Mouse (Mus musculus): ENCODE data around the gene Zfp454. TPM values are rescaled to one million over a fixed set of nuclear protein-coding genes. Genes with fewer than 3 reads are reported as not detected.

The Zfp454 gene
- polyA plus RNA-seq (2014; fragmentation: Nextera tagmentation; extraction: Ambion mirVana), result 17.6 and 21.6 TPM in 2 replicates

- WGBS, result 6% methylated on average over 26 of the region's 26 CpGs
- H3K9ac ChIP-seq (replicated peaks; ENCODE audit: low read length), result peak within 1 kb of the TSS; percentile 77
- ATAC-seq (replicated peaks; ENCODE audit: insufficient number of reproducible peaks, low FRiP score, low TSS enrichment, low read depth) (peak; percentile 90), DNase-seq (ENCODE audit: low spot score) (peak; percentile 98)
- H3K4me2 ChIP-seq (ENCODE audit: low read depth, low read length), result peak within 1 kb of the TSS; percentile 46
- no peak within 1 kb of the TSS for H3K27ac ChIP-seq (replicated peaks; ENCODE audit: low read depth, low read length)
- H3K27me3 ChIP-seq (ENCODE audit: control insufficient read depth, insufficient read depth, low read length), result no peaks in the 10 kb centered on the region
- H3K9me3 ChIP-seq (replicated peaks; ENCODE audit: control insufficient read depth, low read length), result no peaks in the 10 kb centered on the region
- no peaks in the 10 kb centered on the region for H3K4me1 ChIP-seq (ENCODE audit: control insufficient read depth, insufficient read depth, low read length)
- peak within 1 kb of the TSS; percentile 45 for H3K4me3 ChIP-seq (ENCODE audit: low read depth, low read length)
- H3K36me3 ChIP-seq (replicated peaks; ENCODE audit: control insufficient read depth, insufficient read depth, low read depth, low read length), result no peaks in the 10 kb centered on the region; the same call in 1 of the 2 replicates
Observed at GRCm38 (mm10) chr11:50887390-50888128, at the start of gene Zfp454. Gene Zfp454 (minus strand): TSS chr11:50887651.

GRCm38 (mm10) chr11:50932040-50932439, 44.6 kb upstream of the Zfp454 start:
- no peak for DNase-seq (ENCODE audit: low spot score)
- ATAC-seq (replicated peaks; ENCODE audit: insufficient number of reproducible peaks, low FRiP score, low TSS enrichment, low read depth), result peak; percentile 63; the same call in 1 of the 2 replicates
- H3K4me3 ChIP-seq (ENCODE audit: low read depth, low read length), result no peak overlapping the region
- H3K27me3 ChIP-seq (ENCODE audit: control insufficient read depth, insufficient read depth, low read length), result no peaks in the 10 kb centered on the region
- H3K4me2 ChIP-seq (ENCODE audit: low read depth, low read length), result no peak overlapping the region
- no peaks in the 10 kb centered on the region for H3K4me1 ChIP-seq (ENCODE audit: control insufficient read depth, insufficient read depth, low read length)
- H3K9ac ChIP-seq (replicated peaks; ENCODE audit: low read length), result no peak overlapping the region
- no peaks in the 10 kb centered on the region for H3K9me3 ChIP-seq (replicated peaks; ENCODE audit: control insufficient read depth, low read length)
- H3K27ac ChIP-seq (replicated peaks; ENCODE audit: low read depth, low read length), result no peak overlapping the region
- WGBS, result 85% methylated on average over 1 of the region's 1 CpGs
- H3K36me3 ChIP-seq (replicated peaks; ENCODE audit: control insufficient read depth, insufficient read depth, low read depth, low read length), result no peaks in the 10 kb centered on the region

GRCm38 (mm10) chr11:50931451-50931866, 44.0 kb upstream of the Zfp454 start, which contains the start of gene Zfp354b:
Gene Zfp354b (minus strand): TSS chr11:50931633.
- H3K9me3 ChIP-seq (replicated peaks; ENCODE audit: control insufficient read depth, low read length), result no peaks in the 10 kb centered on the region
- peak within 1 kb of the TSS; percentile 50 for H3K4me3 ChIP-seq (ENCODE audit: low read depth, low read length)
- H3K4me1 ChIP-seq (ENCODE audit: control insufficient read depth, insufficient read depth, low read length), result no peaks in the 10 kb centered on the region
- peak; percentile 94 for ATAC-seq (replicated peaks; ENCODE audit: insufficient number of reproducible peaks, low FRiP score, low TSS enrichment, low read depth)
- H3K9ac ChIP-seq (replicated peaks; ENCODE audit: low read length), result peak within 1 kb of the TSS; percentile 49
- under 1% methylated on average over 18 of the region's 18 CpGs for WGBS
- no peaks in the 10 kb centered on the region for H3K27me3 ChIP-seq (ENCODE audit: control insufficient read depth, insufficient read depth, low read length)
- DNase-seq (ENCODE audit: low spot score), result peak; percentile 95
- no peaks in the 10 kb centered on the region for H3K36me3 ChIP-seq (replicated peaks; ENCODE audit: control insufficient read depth, insufficient read depth, low read depth, low read length)
- H3K27ac ChIP-seq (replicated peaks; ENCODE audit: low read depth, low read length), result no peak within 1 kb of the TSS
- H3K4me2 ChIP-seq (ENCODE audit: low read depth, low read length), result peak within 1 kb of the TSS; percentile 92

GRCm38 (mm10) chr11:50931021-50931420, 43.6 kb upstream of the Zfp454 start:
- no peak for DNase-seq (ENCODE audit: low spot score)
- H3K9ac ChIP-seq (replicated peaks; ENCODE audit: low read length), result peak overlapping the region; percentile 49
- no peaks in the 10 kb centered on the region for H3K36me3 ChIP-seq (replicated peaks; ENCODE audit: control insufficient read depth, insufficient read depth, low read depth, low read length)
- no peaks in the 10 kb centered on the region for H3K4me1 ChIP-seq (ENCODE audit: control insufficient read depth, insufficient read depth, low read length)
- no peak overlapping the region for H3K27ac ChIP-seq (replicated peaks; ENCODE audit: low read depth, low read length)
- peak overlapping the region; percentile 92 for H3K4me2 ChIP-seq (ENCODE audit: low read depth, low read length)
- 3% methylated on average over 16 of the region's 16 CpGs for WGBS
- H3K4me3 ChIP-seq (ENCODE audit: low read depth, low read length), result peak overlapping the region; percentile 50
- H3K9me3 ChIP-seq (replicated peaks; ENCODE audit: control insufficient read depth, low read length), result no peaks in the 10 kb centered on the region
- no peaks in the 10 kb centered on the region for H3K27me3 ChIP-seq (ENCODE audit: control insufficient read depth, insufficient read depth, low read length)
- peak; percentile 36 for ATAC-seq (replicated peaks; ENCODE audit: insufficient number of reproducible peaks, low FRiP score, low TSS enrichment, low read depth)

GRCm38 (mm10) chr11:50930469-50931014, 43.1 kb upstream of the Zfp454 start:
- ATAC-seq (replicated peaks; ENCODE audit: insufficient number of reproducible peaks, low FRiP score, low TSS enrichment, low read depth), result no peak
- H3K27ac ChIP-seq (replicated peaks; ENCODE audit: low read depth, low read length), result no peak overlapping the region
- peak overlapping the region; percentile 50 for H3K4me3 ChIP-seq (ENCODE audit: low read depth, low read length)
- peak overlapping the region; percentile 92 for H3K4me2 ChIP-seq (ENCODE audit: low read depth, low read length)
- no peak for DNase-seq (ENCODE audit: low spot score)
- H3K4me1 ChIP-seq (ENCODE audit: control insufficient read depth, insufficient read depth, low read length), result no peaks in the 10 kb centered on the region
- WGBS, result 32% methylated on average over 14 of the region's 14 CpGs
- H3K36me3 ChIP-seq (replicated peaks; ENCODE audit: control insufficient read depth, insufficient read depth, low read depth, low read length), result no peaks in the 10 kb centered on the region
- H3K9me3 ChIP-seq (replicated peaks; ENCODE audit: control insufficient read depth, low read length), result no peaks in the 10 kb centered on the region
- H3K27me3 ChIP-seq (ENCODE audit: control insufficient read depth, insufficient read depth, low read length), result no peaks in the 10 kb centered on the region
- H3K9ac ChIP-seq (replicated peaks; ENCODE audit: low read length), result no peak overlapping the region; the same call in 1 of the 2 replicates

- Histone ChIP-seq H3K9ac (replicated peaks; ENCODE audit: low read length) (peak within 1 kb of the TSS; percentile 91), H3K4me3 (ENCODE audit: low read depth, low read length) (peak within 1 kb of the TSS; percentile 79), H3K27me3 (ENCODE audit: control insufficient read depth, insufficient read depth, low read length) (no peaks in the 10 kb centered on the region), H3K36me3 (replicated peaks; ENCODE audit: control insufficient read depth, insufficient read depth, low read depth, low read length) (peaks cover 7% of the 10 kb centered on the region), H3K27ac (replicated peaks; ENCODE audit: low read depth, low read length) (0 out of 2 replicates have a peak within 1 kb of the TSS, but pooled peaks have one; percentile 47), H3K4me1 (ENCODE audit: control insufficient read depth, insufficient read depth, low read length) (no peaks in the 10 kb centered on the region), H3K9me3 (replicated peaks; ENCODE audit: control insufficient read depth, low read length) (no peaks in the 10 kb centered on the region), H3K4me2 (ENCODE audit: low read depth, low read length) (peak within 1 kb of the TSS; percentile 47)
- WGBS, result under 1% methylated on average over 42 of the region's 47 CpGs
- peak; percentile 95 for ATAC-seq (replicated peaks; ENCODE audit: insufficient number of reproducible peaks, low FRiP score, low TSS enrichment, low read depth)
- peak; percentile 95 for DNase-seq (ENCODE audit: low spot score)
Observed at GRCm38 (mm10) chr11:50915671-50916320, 28.3 kb upstream of the Zfp454 start, which contains the start of gene Zfp2. Gene Zfp2 (minus strand): TSS chr11:50916165.

- WGBS, result 100% methylated on average over 3 of the region's 3 CpGs
- Histone ChIP-seq H3K36me3 (replicated peaks; ENCODE audit: control insufficient read depth, insufficient read depth, low read depth, low read length) (peaks cover 15% of the 10 kb centered on the region), H3K4me2 (ENCODE audit: low read depth, low read length) (no peak overlapping the region), H3K4me1 (ENCODE audit: control insufficient read depth, insufficient read depth, low read length) (no peaks in the 10 kb centered on the region), H3K9ac (replicated peaks; ENCODE audit: low read length) (no peak overlapping the region), H3K4me3 (ENCODE audit: low read depth, low read length) (no peak overlapping the region), H3K27me3 (ENCODE audit: control insufficient read depth, insufficient read depth, low read length) (no peaks in the 10 kb centered on the region), H3K9me3 (replicated peaks; ENCODE audit: control insufficient read depth, low read length) (no peaks in the 10 kb centered on the region), H3K27ac (replicated peaks; ENCODE audit: low read depth, low read length) (no peak overlapping the region)
- ATAC-seq (replicated peaks; ENCODE audit: insufficient number of reproducible peaks, low FRiP score, low TSS enrichment, low read depth) (no peak), DNase-seq (ENCODE audit: low spot score) (no peak)
Observed at GRCm38 (mm10) chr11:50914461-50914860, 27.0 kb upstream of the Zfp454 start.
